Mouse (Mus musculus) lung, postnatal 0 days (tissue): ENCODE data around the gene Slc37a1.

Experiments used
- CTCF ChIP-seq: IDR thresholded peaks from 2 replicates; pipeline ENCODE4 v1.5.1; 2016; ENCODE audit warnings: antibody characterized with exemption, mild to moderate bottlenecking
- EP300 ChIP-seq: IDR thresholded peaks from 2 replicates; pipeline ENCODE4 v1.6.1; 2016; ENCODE audit warnings: antibody characterized with exemption, mild to moderate bottlenecking, control low read depth

DNA sequence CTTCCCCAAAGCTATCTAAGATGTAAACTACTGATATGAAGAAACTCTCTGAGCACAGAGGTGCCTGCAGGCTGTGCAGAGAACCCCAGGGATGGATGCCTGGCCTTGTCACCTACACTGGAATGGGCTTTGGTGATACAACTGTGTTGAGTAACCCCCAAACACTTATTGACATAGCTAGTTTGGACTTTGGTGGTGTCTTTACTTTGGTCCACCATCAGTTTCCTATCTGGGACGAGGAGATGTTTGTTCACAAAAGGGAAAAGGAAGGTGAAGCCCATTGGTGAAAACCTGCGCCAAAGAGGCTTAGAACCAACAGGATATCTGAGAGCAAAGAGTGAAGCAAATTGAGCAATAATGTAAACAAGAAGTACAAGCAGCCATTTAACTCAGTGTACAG lies 83.6 kb downstream of the Slc37a1 start:
- TF ChIP-seq CTCF, result no peak
- no peak for TF ChIP-seq EP300
